Mouse (Mus musculus): ENCODE measurements around the gene Khdc1b.
"Not testable (repeated sequence)": the region's sequence is repeated elsewhere in the genome, so short reads cannot be mapped to it uniquely, and the experiment has no call there.

Gene Khdc1b

GRCm38 (mm10) chr1:21383256-21383655 lies at the start of gene Khdc1b:
Gene Khdc1b, plus strand, starts transcription at chr1:21383556.
- no peak for DNase-seq (ENCODE audit: low read depth, low spot score)
- H3K27me3 ChIP-seq (ENCODE audit: control insufficient read depth, insufficient read depth, low read length, poor library complexity, severe bottlenecking), result no peaks in the 10 kb centered on the region
- no peaks in the 10 kb centered on the region for H3K36me3 ChIP-seq (ENCODE audit: control insufficient read depth, insufficient read depth, low read length, poor library complexity, severe bottlenecking)

DNA sequence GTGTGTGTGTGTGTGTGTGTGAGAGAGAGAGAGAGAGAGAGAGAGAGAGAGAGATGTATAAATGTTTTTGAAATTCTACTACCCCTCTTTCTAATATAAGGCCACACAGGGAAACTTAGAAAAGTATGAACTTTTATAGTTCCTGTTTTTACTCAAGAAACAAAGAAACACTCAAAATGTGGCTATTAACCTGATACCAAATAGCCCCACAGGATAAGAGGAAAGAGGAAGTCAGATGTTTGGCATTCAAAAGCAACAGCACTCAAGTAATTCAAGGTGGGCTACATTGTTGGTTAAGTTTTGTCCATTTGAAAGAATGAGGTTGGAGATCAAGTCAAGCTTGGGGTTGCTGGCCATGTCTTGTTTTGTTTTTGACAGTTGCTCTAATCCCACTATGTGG lies 47.5 kb upstream of the Khdc1b start:
- H3K27me3 ChIP-seq (ENCODE audit: control insufficient read depth, insufficient read depth, low read length, poor library complexity, severe bottlenecking), result no peaks in the 10 kb centered on the region
- DNase-seq (ENCODE audit: low read depth, low spot score), result peak; percentile 12
- no peaks in the 10 kb centered on the region for H3K36me3 ChIP-seq (ENCODE audit: control insufficient read depth, insufficient read depth, low read length, poor library complexity, severe bottlenecking)

GRCm38 (mm10) chr1:21340745-21341144 lies 42.6 kb upstream of the Khdc1b start:
- Histone ChIP-seq H3K27me3 (ENCODE audit: control insufficient read depth, insufficient read depth, low read length, poor library complexity, severe bottlenecking) (no peaks in the 10 kb centered on the region), H3K36me3 (ENCODE audit: control insufficient read depth, insufficient read depth, low read length, poor library complexity, severe bottlenecking) (no peaks in the 10 kb centered on the region)
- DNase-seq (ENCODE audit: low read depth, low spot score), result no peak

DNA sequence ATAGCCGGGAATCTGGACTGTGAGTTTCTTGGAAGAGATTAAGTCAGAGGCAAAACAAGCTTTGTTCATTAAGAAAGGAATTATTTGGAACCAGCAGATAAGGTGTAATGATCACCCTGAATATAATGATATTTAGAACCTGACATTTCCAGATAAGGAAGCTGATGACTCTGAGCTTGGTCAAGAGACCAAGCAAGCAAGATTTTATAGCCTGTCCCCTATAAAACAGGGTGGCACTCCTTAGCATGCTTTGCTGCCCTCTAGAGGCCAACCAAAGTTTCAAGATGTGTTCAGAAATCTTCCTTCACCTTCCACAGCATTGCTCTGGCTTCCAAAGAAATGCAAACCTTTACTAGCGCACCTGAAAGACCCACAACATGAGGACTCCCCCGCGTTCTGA lies 39.1 kb upstream of the Khdc1b start:
- H3K36me3 ChIP-seq (ENCODE audit: control insufficient read depth, insufficient read depth, low read length, poor library complexity, severe bottlenecking), result no peaks in the 10 kb centered on the region
- DNase-seq (ENCODE audit: low read depth, low spot score), result peak; percentile 59

GRCm38 (mm10) chr1:21344752-21345151 lies 38.6 kb upstream of the Khdc1b start:
- not testable (repeated sequence) for H3K36me3 ChIP-seq (ENCODE audit: control insufficient read depth, insufficient read depth, low read length, poor library complexity, severe bottlenecking); DNase-seq (ENCODE audit: low read depth, low spot score); H3K27me3 ChIP-seq (ENCODE audit: control insufficient read depth, insufficient read depth, low read length, poor library complexity, severe bottlenecking)

More for the DNA sequence above, 39.1 kb upstream of the Khdc1b start:
- H3K27me3 ChIP-seq (ENCODE audit: control insufficient read depth, insufficient read depth, low read length, poor library complexity, severe bottlenecking), result no peaks in the 10 kb centered on the region

GRCm38 (mm10) chr1:21349341-21349740 lies 34.0 kb upstream of the Khdc1b start, which contains the start of gene Khdc1a:
Gene Khdc1a, plus strand, starts transcription at chr1:21349641.
- no peaks in the 10 kb centered on the region for H3K27me3 ChIP-seq (ENCODE audit: control insufficient read depth, insufficient read depth, low read length, poor library complexity, severe bottlenecking)
- no peaks in the 10 kb centered on the region for H3K36me3 ChIP-seq (ENCODE audit: control insufficient read depth, insufficient read depth, low read length, poor library complexity, severe bottlenecking)
- no peak for DNase-seq (ENCODE audit: low read depth, low spot score)

DNA sequence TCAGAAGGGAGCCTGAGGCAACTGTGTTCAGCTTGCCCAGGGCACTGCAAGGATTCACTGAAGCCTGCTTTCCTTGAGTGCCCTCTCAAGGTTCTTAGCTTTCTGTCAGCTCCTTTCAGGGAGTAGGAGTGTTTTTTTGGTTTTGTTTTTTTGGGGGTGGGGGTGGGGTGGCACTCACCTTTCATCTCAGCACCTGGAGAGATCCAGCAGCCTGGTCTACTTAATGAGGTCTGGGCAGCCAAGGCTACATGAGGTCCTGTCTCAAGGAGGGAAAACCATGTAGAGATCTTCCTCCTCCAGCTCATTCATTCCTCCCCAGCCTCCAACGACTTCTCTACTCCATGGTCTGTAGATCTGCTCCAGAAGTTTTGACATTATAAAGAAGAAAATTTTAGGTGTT lies 15.3 kb upstream of the Khdc1b start, which contains the start of gene Khdc1c:
Gene Khdc1c (plus strand): TSS at position 301 of the 400 bp plus-strand sequence.
- DNase-seq (ENCODE audit: low read depth, low spot score); H3K27me3 ChIP-seq (ENCODE audit: control insufficient read depth, insufficient read depth, low read length, poor library complexity, severe bottlenecking); H3K36me3 ChIP-seq (ENCODE audit: control insufficient read depth, insufficient read depth, low read length, poor library complexity, severe bottlenecking): not testable (repeated sequence)

- no peaks in the 10 kb centered on the region; the same call in 1 of the 2 replicates for H3K27me3 ChIP-seq (ENCODE audit: control insufficient read depth, insufficient read depth, low read length, poor library complexity, severe bottlenecking)
- H3K36me3 ChIP-seq (ENCODE audit: control insufficient read depth, insufficient read depth, low read length, poor library complexity, severe bottlenecking), result no peaks in the 10 kb centered on the region
- no peak for DNase-seq (ENCODE audit: low read depth, low spot score)
These were observed 7.8 kb downstream of the Khdc1b start for GRCm38 (mm10) chr1:21391138-21391671.

GRCm38 (mm10) chr1:21402804-21403203 lies 19.4 kb downstream of the Khdc1b start:
- no peaks in the 10 kb centered on the region; the same call in none of the 2 replicates for H3K36me3 ChIP-seq (ENCODE audit: control insufficient read depth, insufficient read depth, low read length, poor library complexity, severe bottlenecking)
- no peak for DNase-seq (ENCODE audit: low read depth, low spot score)
- no peaks in the 10 kb centered on the region for H3K27me3 ChIP-seq (ENCODE audit: control insufficient read depth, insufficient read depth, low read length, poor library complexity, severe bottlenecking)

DNA sequence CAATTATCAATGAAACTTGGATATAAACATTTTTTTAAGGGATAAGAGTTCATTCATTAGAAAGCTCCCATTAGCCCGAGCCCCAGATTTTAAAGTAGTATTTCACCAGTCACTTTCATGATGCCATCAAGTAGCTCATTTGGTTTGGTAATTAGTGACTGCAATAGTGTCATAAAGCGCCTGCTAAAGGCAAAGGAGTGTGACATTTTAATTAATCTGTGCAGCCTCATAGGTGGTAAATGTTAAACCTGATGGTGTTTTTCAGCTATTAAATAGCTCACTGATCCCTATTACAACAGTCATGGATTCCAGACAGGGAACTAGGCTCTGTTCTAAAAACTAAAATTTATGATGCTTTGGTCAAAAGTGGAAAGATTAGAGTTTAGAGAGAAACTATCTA lies 23.9 kb downstream of the Khdc1b start:
- Histone ChIP-seq H3K36me3 (ENCODE audit: control insufficient read depth, insufficient read depth, low read length, poor library complexity, severe bottlenecking) (no peaks in the 10 kb centered on the region; the same call in none of the 2 replicates), H3K27me3 (ENCODE audit: control insufficient read depth, insufficient read depth, low read length, poor library complexity, severe bottlenecking) (no peaks in the 10 kb centered on the region)
- no peak for DNase-seq (ENCODE audit: low read depth, low spot score)

- Histone ChIP-seq H3K27me3 (ENCODE audit: control insufficient read depth, insufficient read depth, low read length, poor library complexity, severe bottlenecking) (no peaks in the 10 kb centered on the region), H3K36me3 (ENCODE audit: control insufficient read depth, insufficient read depth, low read length, poor library complexity, severe bottlenecking) (no peaks in the 10 kb centered on the region)
- peak; percentile 68 for DNase-seq (ENCODE audit: low read depth, low spot score)
These were observed 28.2 kb downstream of the Khdc1b start for GRCm38 (mm10) chr1:21411331-21412196.

DNA sequence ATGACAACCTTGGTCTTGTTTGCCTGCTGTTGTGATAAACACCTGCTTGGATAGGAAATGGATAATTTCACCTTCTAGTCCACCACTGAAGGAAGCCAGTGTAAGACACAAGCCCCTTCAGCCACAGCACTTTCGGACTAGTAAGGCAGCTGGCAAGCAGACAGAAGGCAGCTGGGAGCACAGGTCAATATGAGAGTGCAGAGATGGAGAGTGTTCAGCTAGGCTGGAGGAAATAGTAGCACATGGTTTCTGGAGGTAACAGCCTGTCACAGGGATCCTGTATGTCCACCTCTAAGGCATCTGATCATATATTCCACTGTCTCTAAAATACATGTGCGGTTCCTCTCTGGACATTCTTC lies 28.8 kb downstream of the Khdc1b start:
- no peaks in the 10 kb centered on the region for H3K36me3 ChIP-seq (ENCODE audit: control insufficient read depth, insufficient read depth, low read length, poor library complexity, severe bottlenecking)

GRCm38 (mm10) chr1:21419370-21419769 lies 36.0 kb downstream of the Khdc1b start:
- DNase-seq (ENCODE audit: low read depth, low spot score), result peak; percentile 15
- Histone ChIP-seq H3K36me3 (ENCODE audit: control insufficient read depth, insufficient read depth, low read length, poor library complexity, severe bottlenecking) (no peaks in the 10 kb centered on the region), H3K27me3 (ENCODE audit: control insufficient read depth, insufficient read depth, low read length, poor library complexity, severe bottlenecking) (no peaks in the 10 kb centered on the region)

More for the DNA sequence above, 28.8 kb downstream of the Khdc1b start:
- H3K27me3 ChIP-seq (ENCODE audit: control insufficient read depth, insufficient read depth, low read length, poor library complexity, severe bottlenecking), result no peaks in the 10 kb centered on the region
- no peak for DNase-seq (ENCODE audit: low read depth, low spot score)

- Histone ChIP-seq H3K36me3 (ENCODE audit: control insufficient read depth, insufficient read depth, low read length, poor library complexity, severe bottlenecking) (no peaks in the 10 kb centered on the region), H3K27me3 (ENCODE audit: control insufficient read depth, insufficient read depth, low read length, poor library complexity, severe bottlenecking) (no peaks in the 10 kb centered on the region)
- DNase-seq (ENCODE audit: low read depth, low spot score), result peak; percentile 31
These were observed 42.3 kb downstream of the Khdc1b start for GRCm38 (mm10) chr1:21425654-21426053.

- DNase-seq (ENCODE audit: low read depth, low spot score), result no peak
- H3K27me3 ChIP-seq (ENCODE audit: control insufficient read depth, insufficient read depth, low read length, poor library complexity, severe bottlenecking), result no peaks in the 10 kb centered on the region
- no peaks in the 10 kb centered on the region for H3K36me3 ChIP-seq (ENCODE audit: control insufficient read depth, insufficient read depth, low read length, poor library complexity, severe bottlenecking)
These were observed 44.7 kb downstream of the Khdc1b start for GRCm38 (mm10) chr1:21428079-21428478.

Measured in splenic B cell, adult 2 months (primary cell).